Mouse (Mus musculus): Measurements from ENCODE around the gene Gm3417. TPM values are rescaled to one million over a fixed set of nuclear protein-coding genes. Genes with fewer than 3 reads are reported as not detected.

The Gm3417 gene
- total RNA-seq, 4 experiments from 2014 or later = 1.4 to 1.5 TPM; not detected in 2

Other genes with a start within 250 kb of the Gm3417 start
- gene Wdr27, start 35.6 kb downstream of the Gm3417 start, total RNA-seq (2022) = 1 to 10 TPM; 2.6 to 3.6 (median 3.1) TPM
- 10 to 100 TPM; 15.0 to 16.6 (median 15.7) TPM for gene 1600012H06Rik, start 35.6 kb downstream of the Gm3417 start, total RNA-seq (2022)
- 10 to 100 TPM; 48.0 to 54.9 (median 50.7) TPM for gene Phf10, start 17.5 kb downstream of the Gm3417 start, total RNA-seq (2022)
- gene 9030025P20Rik, start 322 bp downstream of the Gm3417 start, total RNA-seq (2022) = 1 to 10 TPM; 7.6 to 8.9 (median 8.0) TPM
- 1 to 10 TPM; 3.0 to 6.0 (median 4.4) TPM for gene Gm3435, start 31.4 kb upstream of the Gm3417 start, total RNA-seq (2022)
- 10 to 100 TPM; 45.4 to 57.1 (median 53.1) TPM for gene Ermard, start 62.4 kb upstream of the Gm3417 start, total RNA-seq (2022)
- gene Tcte3, start 62.7 kb upstream of the Gm3417 start, total RNA-seq (2022) = 1 to 10 TPM in 2 of 4 experiments, not detected in 2; 1.4 to 1.9 TPM
- 1 to 10 TPM; 6.9 to 9.3 (median 8.1) TPM for gene Gm3448, start 62.7 kb upstream of the Gm3417 start, total RNA-seq (2022)

Measured in left cerebral cortex, adult 8-10 months (tissue).